Comparison of ENCODE assay signal across 29 mouse cellular contexts in genomic region chr7:116301144-116301543, GRCm38 (mm10). TPM values are rescaled to one million over a fixed set of nuclear protein-coding genes. Genes with fewer than 3 reads are reported as not detected.
DNase-seq lines count a peak whose midpoint lies in the region; ATAC-seq lines count a peak whose summit lies in the region.
"Had no signal": no experiment of that assay in that cellular context is flagged by ENCODE, and none has a peak within 500 bp of the region (broad histone marks: within the 10 kb centered on the region; RNA-seq: fewer than 3 reads in every experiment).

No protein-coding gene starts in this region.

- peak; percentile 91 for DNase-seq in ES-CJ7 (ENCODE audit: low read depth, low spot score)
- DNase-seq in ovary, postnatal 10 days (ENCODE audit: low spot score), result no peak
- DNase-seq in midbrain, embryonic 14.5 days, result no peak
- DNase-seq: adrenal gland, postnatal 25 days; cerebellum, adult 18-20 months; kidney, adult 9 months; kidney, postnatal 14 days; liver, postnatal 0 days; right cerebral cortex, postnatal 14 days; thymus, postnatal 14 days had no signal

- WGBS in heart, embryonic 13.5 days, result 63% methylated on average over 4 of the region's 4 CpGs
- 65% methylated on average over 4 of the region's 4 CpGs for WGBS in heart, embryonic 12.5 days
- 70% methylated on average over 4 of the region's 4 CpGs for WGBS in intestine, embryonic 16.5 days
- WGBS in midbrain, embryonic 14.5 days, result 96% methylated on average over 4 of the region's 4 CpGs

- no peak overlapping the region for H3K9ac ChIP-seq in heart, embryonic 13.5 days
- H3K9ac ChIP-seq in heart, embryonic 12.5 days, result no peak overlapping the region
- H3K9ac ChIP-seq in intestine, embryonic 16.5 days (ENCODE audit: low read depth, low read length), result no peak overlapping the region
- no peak overlapping the region for H3K9ac ChIP-seq in midbrain, embryonic 14.5 days (replicated peaks; ENCODE audit: low read length)
- H3K9ac ChIP-seq: embryonic facial prominence, embryonic 15.5 days; forebrain, embryonic 13.5 days; hindbrain, embryonic 15.5 days; limb, embryonic 12.5 days; liver, embryonic 12.5 days; liver, postnatal 0 days; neural tube, embryonic 12.5 days; stomach, embryonic 15.5 days had no signal

- H3K4me3 ChIP-seq in heart, embryonic 13.5 days, result no peak overlapping the region
- no peak overlapping the region for H3K4me3 ChIP-seq in heart, embryonic 12.5 days
- H3K4me3 ChIP-seq in intestine, embryonic 16.5 days (ENCODE audit: low read length), result no peak overlapping the region
- no peak overlapping the region for H3K4me3 ChIP-seq in midbrain, embryonic 14.5 days (replicated peaks; ENCODE audit: low read depth, low read length)
- H3K4me3 ChIP-seq: embryonic facial prominence, embryonic 10.5 days; embryonic facial prominence, embryonic 15.5 days; forebrain, embryonic 13.5 days; hindbrain, embryonic 10.5 days; hindbrain, embryonic 15.5 days; layer of hippocampus, adult 2 months; left cerebral cortex, adult 2 months; limb, embryonic 12.5 days; liver, embryonic 12.5 days; myocyte; neural tube, embryonic 12.5 days; stomach, embryonic 15.5 days had no signal

- no peak for ATAC-seq in heart, embryonic 13.5 days (ENCODE audit: extremely low read depth, insufficient number of reproducible peaks, low FRiP score, low TSS enrichment)
- no peak for ATAC-seq in heart, embryonic 12.5 days (ENCODE audit: insufficient number of reproducible peaks, low FRiP score)
- ATAC-seq in intestine, embryonic 16.5 days, result peak; percentile 17; the same call in 1 of the 2 replicates
- ATAC-seq in midbrain, embryonic 14.5 days (ENCODE audit: low FRiP score, low TSS enrichment), result no peak
- no peak for ATAC-seq in erythroid progenitor cell, adult 5-6 weeks (replicated peaks; ENCODE audit: low FRiP score, poor library complexity, severe bottlenecking)
- ATAC-seq: forebrain, embryonic 13.5 days; inflammation-experienced regulatory T-cells, adult 6 months; liver, embryonic 12.5 days; liver, postnatal 0 days had no signal

- H3K27me3 ChIP-seq in heart, embryonic 13.5 days (replicated peaks), result peaks cover 6% of the 10 kb centered on the region
- H3K27me3 ChIP-seq in heart, embryonic 12.5 days (replicated peaks), result peaks cover 6% of the 10 kb centered on the region
- H3K27me3 ChIP-seq in intestine, embryonic 16.5 days (replicated peaks; ENCODE audit: control insufficient read depth, insufficient read depth, low read length), result no peaks in the 10 kb centered on the region
- H3K27me3 ChIP-seq in midbrain, embryonic 14.5 days (ENCODE audit: control insufficient read depth, insufficient read depth, low read length), result no peaks in the 10 kb centered on the region
- H3K27me3 ChIP-seq: forebrain, embryonic 13.5 days; neural tube, embryonic 12.5 days; stomach, embryonic 15.5 days had no signal

- no peaks in the 10 kb centered on the region for H3K9me3 ChIP-seq in heart, embryonic 13.5 days
- no peaks in the 10 kb centered on the region for H3K9me3 ChIP-seq in heart, embryonic 12.5 days (replicated peaks)
- H3K9me3 ChIP-seq in intestine, embryonic 16.5 days (ENCODE audit: control insufficient read depth, low read length), result no peaks in the 10 kb centered on the region
- no peaks in the 10 kb centered on the region for H3K9me3 ChIP-seq in midbrain, embryonic 14.5 days (ENCODE audit: control insufficient read depth, low read length)
- H3K9me3 ChIP-seq: embryonic facial prominence, embryonic 10.5 days; embryonic facial prominence, embryonic 15.5 days; forebrain, embryonic 13.5 days; G1E; hindbrain, embryonic 10.5 days; hindbrain, embryonic 15.5 days; limb, embryonic 12.5 days; liver, embryonic 12.5 days; neural tube, embryonic 12.5 days; stomach, embryonic 15.5 days had no signal

- 0 out of 2 replicates have a peak overlapping the region, but pooled peaks have one; percentile 28 for H3K27ac ChIP-seq in heart, embryonic 13.5 days (replicated peaks)
- H3K27ac ChIP-seq in heart, embryonic 12.5 days (ENCODE audit: poor library complexity, severe bottlenecking), result no peak overlapping the region
- peak overlapping the region; percentile 52; the same call in 1 of the 2 replicates for H3K27ac ChIP-seq in intestine, embryonic 16.5 days (ENCODE audit: low read length)
- H3K27ac ChIP-seq in midbrain, embryonic 14.5 days (replicated peaks; ENCODE audit: low read depth, low read length), result no peak overlapping the region
- H3K27ac ChIP-seq: embryonic facial prominence, embryonic 10.5 days; embryonic facial prominence, embryonic 15.5 days; forebrain, embryonic 13.5 days; hindbrain, embryonic 10.5 days; hindbrain, embryonic 15.5 days; layer of hippocampus, adult 2 months; left cerebral cortex, adult 2 months; limb, embryonic 12.5 days; liver, embryonic 12.5 days; neural tube, embryonic 12.5 days; stomach, embryonic 15.5 days had no signal

- H3K36me3 ChIP-seq in heart, embryonic 13.5 days, result no peaks in the 10 kb centered on the region
- H3K36me3 ChIP-seq in heart, embryonic 12.5 days, result no peaks in the 10 kb centered on the region
- no peaks in the 10 kb centered on the region for H3K36me3 ChIP-seq in intestine, embryonic 16.5 days (ENCODE audit: control insufficient read depth, insufficient read depth, low read length)
- H3K36me3 ChIP-seq in midbrain, embryonic 14.5 days (ENCODE audit: control insufficient read depth, insufficient read depth, low read length), result no peaks in the 10 kb centered on the region
- H3K36me3 ChIP-seq: embryonic facial prominence, embryonic 10.5 days; embryonic facial prominence, embryonic 15.5 days; hindbrain, embryonic 10.5 days; hindbrain, embryonic 15.5 days; limb, embryonic 12.5 days; liver, embryonic 12.5 days; neural tube, embryonic 12.5 days; stomach, embryonic 15.5 days had no signal

- no peak overlapping the region for H3K4me2 ChIP-seq in heart, embryonic 13.5 days
- H3K4me2 ChIP-seq in heart, embryonic 12.5 days, result no peak overlapping the region
- no peak overlapping the region for H3K4me2 ChIP-seq in intestine, embryonic 16.5 days (ENCODE audit: low read depth, low read length)
- no peak overlapping the region for H3K4me2 ChIP-seq in midbrain, embryonic 14.5 days (ENCODE audit: low read length)
- H3K4me2 ChIP-seq: embryonic facial prominence, embryonic 15.5 days; forebrain, embryonic 13.5 days; hindbrain, embryonic 15.5 days; limb, embryonic 12.5 days; liver, embryonic 12.5 days; midbrain, embryonic 11.5 days; neural tube, embryonic 12.5 days; stomach, embryonic 15.5 days had no signal

- peaks cover 23% of the 10 kb centered on the region for H3K4me1 ChIP-seq in heart, embryonic 13.5 days
- peaks cover 16% of the 10 kb centered on the region for H3K4me1 ChIP-seq in heart, embryonic 12.5 days (replicated peaks)
- H3K4me1 ChIP-seq in intestine, embryonic 16.5 days (ENCODE audit: control insufficient read depth, insufficient read depth, low read length), result peaks cover 20% of the 10 kb centered on the region
- no peaks in the 10 kb centered on the region for H3K4me1 ChIP-seq in midbrain, embryonic 14.5 days (ENCODE audit: control insufficient read depth, insufficient read depth, low read length)
- H3K4me1 ChIP-seq: embryonic facial prominence, embryonic 15.5 days; hindbrain, embryonic 15.5 days; neural tube, embryonic 12.5 days had no signal

RNA-seq across cellular contexts. Expression of gene Plekha7, which starts 7.0 kb away (rescaled TPM):
- polyA plus RNA-seq in heart, embryonic 13.5 days (2015; fragmentation: Nextera tagmentation; extraction: Ambion mirVana), result 38.4 and 41.7 TPM in 2 replicates
- polyA plus RNA-seq in heart, embryonic 12.5 days (2016; fragmentation: Nextera tagmentation; extraction: Ambion mirVana), result 55.9 and 59.7 TPM in 2 replicates
- 18.7 and 24.3 TPM in 2 replicates for polyA plus RNA-seq in intestine, embryonic 16.5 days (2015; fragmentation: Nextera tagmentation; extraction: Ambion mirVana)
- 7.0 and 8.6 TPM in 2 replicates for polyA plus RNA-seq in midbrain, embryonic 14.5 days (2014; fragmentation: Nextera tagmentation; extraction: Ambion mirVana)
- total RNA-seq in erythroid progenitor cell, adult 5-6 weeks (2015; ENCODE audit: low replicate concordance), result not detected in 2 replicates
- total RNA-seq in erythroid progenitor cell, adult 5-6 weeks (2017; ENCODE audit: low replicate concordance), result 1.3 TPM in 1 of 2 replicates, not detected in the other

RNA-seq across cellular contexts. Expression of gene Rps13, which starts 32.9 kb away (rescaled TPM):
- polyA plus RNA-seq in heart, embryonic 13.5 days (2015; fragmentation: Nextera tagmentation; extraction: Ambion mirVana), result 604 and 625 TPM in 2 replicates
- polyA plus RNA-seq in heart, embryonic 12.5 days (2016; fragmentation: Nextera tagmentation; extraction: Ambion mirVana), result 574 and 581 TPM in 2 replicates
- polyA plus RNA-seq in intestine, embryonic 16.5 days (2015; fragmentation: Nextera tagmentation; extraction: Ambion mirVana), result 744 and 753 TPM in 2 replicates
- 533 and 622 TPM in 2 replicates for polyA plus RNA-seq in midbrain, embryonic 14.5 days (2014; fragmentation: Nextera tagmentation; extraction: Ambion mirVana)
- 417 TPM in 2 replicates for total RNA-seq in erythroid progenitor cell, adult 5-6 weeks (2015; ENCODE audit: low replicate concordance)
- total RNA-seq in erythroid progenitor cell, adult 5-6 weeks (2017; ENCODE audit: low replicate concordance), result 315 and 593 TPM in 2 replicates

Comparison
In these comparisons a context has a peak if more than half of its experiments do, and no peak if none do; other contexts are left out.
1. H3K27ac ChIP-seq: peak in heart, embryonic 13.5 days (single experiment) and intestine, embryonic 16.5 days (single experiment); none in heart, embryonic 12.5 days (single experiment) and midbrain, embryonic 14.5 days (single experiment).